Mouse (Mus musculus): Measurements from ENCODE around the gene Tmem74b.

Tmem74b gene

GRCm38 (mm10) chr2:151701231-151702145, at the start of gene Tmem74b:
Gene Tmem74b (plus strand): TSS chr2:151702008.
- DNase-seq (ENCODE audit: low read depth, low spot score): no peak
- Histone ChIP-seq H3K27me3 (ENCODE audit: control insufficient read depth, insufficient read depth, low read length, poor library complexity, severe bottlenecking) (peaks cover 2% of the 10 kb centered on the region; the same call in 1 of the 2 replicates), H3K36me3 (ENCODE audit: control insufficient read depth, insufficient read depth, low read length, poor library complexity, severe bottlenecking) (no peaks in the 10 kb centered on the region)

GRCm38 (mm10) chr2:151652053-151652452, 49.8 kb upstream of the Tmem74b start:
- Histone ChIP-seq H3K27me3 (ENCODE audit: control insufficient read depth, insufficient read depth, low read length, poor library complexity, severe bottlenecking) (no peaks in the 10 kb centered on the region), H3K36me3 (ENCODE audit: control insufficient read depth, insufficient read depth, low read length, poor library complexity, severe bottlenecking) (no peaks in the 10 kb centered on the region)
- no peak for DNase-seq (ENCODE audit: low read depth, low spot score)

GRCm38 (mm10) chr2:151668433-151668832, 33.4 kb upstream of the Tmem74b start, which contains the start of gene Rad21l:
Gene Rad21l (minus strand): TSS chr2:151668533.
- H3K36me3 ChIP-seq (ENCODE audit: control insufficient read depth, insufficient read depth, low read length, poor library complexity, severe bottlenecking): no peaks in the 10 kb centered on the region
- DNase-seq (ENCODE audit: low read depth, low spot score): no peak
- no peaks in the 10 kb centered on the region for H3K27me3 ChIP-seq (ENCODE audit: control insufficient read depth, insufficient read depth, low read length, poor library complexity, severe bottlenecking)

GRCm38 (mm10) chr2:151670026-151670967, 31.5 kb upstream of the Tmem74b start:
- Histone ChIP-seq H3K27me3 (ENCODE audit: control insufficient read depth, insufficient read depth, low read length, poor library complexity, severe bottlenecking) (no peaks in the 10 kb centered on the region), H3K36me3 (ENCODE audit: control insufficient read depth, insufficient read depth, low read length, poor library complexity, severe bottlenecking) (no peaks in the 10 kb centered on the region)
- DNase-seq (ENCODE audit: low read depth, low spot score): no peak

- H3K36me3 ChIP-seq (ENCODE audit: control insufficient read depth, insufficient read depth, low read length, poor library complexity, severe bottlenecking): no peaks in the 10 kb centered on the region
- H3K27me3 ChIP-seq (ENCODE audit: control insufficient read depth, insufficient read depth, low read length, poor library complexity, severe bottlenecking): no peaks in the 10 kb centered on the region
- DNase-seq (ENCODE audit: low read depth, low spot score): no peak
Measured at GRCm38 (mm10) chr2:151670968-151671329, 30.9 kb upstream of the Tmem74b start.

- Histone ChIP-seq H3K27me3 (ENCODE audit: control insufficient read depth, insufficient read depth, low read length, poor library complexity, severe bottlenecking) (no peaks in the 10 kb centered on the region), H3K36me3 (ENCODE audit: control insufficient read depth, insufficient read depth, low read length, poor library complexity, severe bottlenecking) (no peaks in the 10 kb centered on the region)
- no peak for DNase-seq (ENCODE audit: low read depth, low spot score)
Measured at GRCm38 (mm10) chr2:151676234-151676633, 25.6 kb upstream of the Tmem74b start.

GRCm38 (mm10) chr2:151682357-151682756, 19.5 kb upstream of the Tmem74b start:
- no peaks in the 10 kb centered on the region for H3K36me3 ChIP-seq (ENCODE audit: control insufficient read depth, insufficient read depth, low read length, poor library complexity, severe bottlenecking)
- peak; percentile 10 for DNase-seq (ENCODE audit: low read depth, low spot score)
- H3K27me3 ChIP-seq (ENCODE audit: control insufficient read depth, insufficient read depth, low read length, poor library complexity, severe bottlenecking): no peaks in the 10 kb centered on the region

- no peak for DNase-seq (ENCODE audit: low read depth, low spot score)
- Histone ChIP-seq H3K27me3 (ENCODE audit: control insufficient read depth, insufficient read depth, low read length, poor library complexity, severe bottlenecking) (no peaks in the 10 kb centered on the region), H3K36me3 (ENCODE audit: control insufficient read depth, insufficient read depth, low read length, poor library complexity, severe bottlenecking) (no peaks in the 10 kb centered on the region)
Measured at GRCm38 (mm10) chr2:151682976-151683375, 18.8 kb upstream of the Tmem74b start.

GRCm38 (mm10) chr2:151702146-151702850, 490 bp downstream of the Tmem74b start:
- no peak for DNase-seq (ENCODE audit: low read depth, low spot score)
- no peaks in the 10 kb centered on the region for H3K36me3 ChIP-seq (ENCODE audit: control insufficient read depth, insufficient read depth, low read length, poor library complexity, severe bottlenecking)
- H3K27me3 ChIP-seq (ENCODE audit: control insufficient read depth, insufficient read depth, low read length, poor library complexity, severe bottlenecking): peaks cover 2% of the 10 kb centered on the region; the same call in 1 of the 2 replicates

- Histone ChIP-seq H3K27me3 (ENCODE audit: control insufficient read depth, insufficient read depth, low read length, poor library complexity, severe bottlenecking) (peaks cover 2% of the 10 kb centered on the region; the same call in 1 of the 2 replicates), H3K36me3 (ENCODE audit: control insufficient read depth, insufficient read depth, low read length, poor library complexity, severe bottlenecking) (no peaks in the 10 kb centered on the region)
- DNase-seq (ENCODE audit: low read depth, low spot score): no peak
Measured at GRCm38 (mm10) chr2:151702851-151703190, 1.0 kb downstream of the Tmem74b start.

- no peaks in the 10 kb centered on the region for H3K27me3 ChIP-seq (ENCODE audit: control insufficient read depth, insufficient read depth, low read length, poor library complexity, severe bottlenecking)
- H3K36me3 ChIP-seq (ENCODE audit: control insufficient read depth, insufficient read depth, low read length, poor library complexity, severe bottlenecking): peaks cover 3% of the 10 kb centered on the region
- DNase-seq (ENCODE audit: low read depth, low spot score): peak; percentile 18
Measured at GRCm38 (mm10) chr2:151712647-151713046, 10.8 kb downstream of the Tmem74b start.

- Histone ChIP-seq H3K27me3 (ENCODE audit: control insufficient read depth, insufficient read depth, low read length, poor library complexity, severe bottlenecking) (no peaks in the 10 kb centered on the region), H3K36me3 (ENCODE audit: control insufficient read depth, insufficient read depth, low read length, poor library complexity, severe bottlenecking) (peaks cover 3% of the 10 kb centered on the region)
- DNase-seq (ENCODE audit: low read depth, low spot score): no peak
Measured at GRCm38 (mm10) chr2:151715526-151715925, 13.7 kb downstream of the Tmem74b start.

- no peaks in the 10 kb centered on the region for H3K27me3 ChIP-seq (ENCODE audit: control insufficient read depth, insufficient read depth, low read length, poor library complexity, severe bottlenecking)
- DNase-seq (ENCODE audit: low read depth, low spot score): no peak
- peaks cover 5% of the 10 kb centered on the region for H3K36me3 ChIP-seq (ENCODE audit: control insufficient read depth, insufficient read depth, low read length, poor library complexity, severe bottlenecking)
Measured at GRCm38 (mm10) chr2:151716318-151717055, 14.7 kb downstream of the Tmem74b start.

GRCm38 (mm10) chr2:151724094-151724493, 22.3 kb downstream of the Tmem74b start:
- no peak for DNase-seq (ENCODE audit: low read depth, low spot score)
- peaks cover 7% of the 10 kb centered on the region; the same call in 1 of the 2 replicates for H3K36me3 ChIP-seq (ENCODE audit: control insufficient read depth, insufficient read depth, low read length, poor library complexity, severe bottlenecking)
- no peaks in the 10 kb centered on the region for H3K27me3 ChIP-seq (ENCODE audit: control insufficient read depth, insufficient read depth, low read length, poor library complexity, severe bottlenecking)
